Mouse (Mus musculus) mesoderm, embryonic 11.5 days (tissue): ENCODE data around the gene Cpne4.
A peak's percentile ranks its signal among the peaks of the same experiment; 100 is the strongest.

Experiments used
- DNase-seq: peaks from one replicate; pipeline ENCODE4 v3.0.0-alpha.2; 2012; ENCODE audit warnings: low read depth, low spot score

Gene Cpne4

DNA sequence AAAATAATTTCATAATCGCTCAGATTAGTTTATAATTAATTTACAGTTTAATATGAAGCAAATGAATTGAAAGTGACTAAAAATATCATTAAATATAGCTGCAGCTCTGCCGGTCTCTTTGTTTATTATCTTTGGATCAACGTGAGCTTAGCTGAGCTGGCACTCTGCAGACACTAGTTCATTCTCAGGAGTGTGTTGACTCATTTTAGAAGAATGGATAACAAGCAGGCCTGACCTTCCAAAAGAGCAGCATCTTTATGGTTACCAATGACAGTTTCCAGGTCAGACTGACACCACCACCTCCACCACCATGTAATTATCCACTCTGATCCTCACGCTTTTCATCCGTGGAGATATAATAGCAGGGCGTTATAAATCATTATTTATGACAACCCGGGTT lies 498.9 kb downstream of the Cpne4 start:
- DNase-seq, result no peak

DNA sequence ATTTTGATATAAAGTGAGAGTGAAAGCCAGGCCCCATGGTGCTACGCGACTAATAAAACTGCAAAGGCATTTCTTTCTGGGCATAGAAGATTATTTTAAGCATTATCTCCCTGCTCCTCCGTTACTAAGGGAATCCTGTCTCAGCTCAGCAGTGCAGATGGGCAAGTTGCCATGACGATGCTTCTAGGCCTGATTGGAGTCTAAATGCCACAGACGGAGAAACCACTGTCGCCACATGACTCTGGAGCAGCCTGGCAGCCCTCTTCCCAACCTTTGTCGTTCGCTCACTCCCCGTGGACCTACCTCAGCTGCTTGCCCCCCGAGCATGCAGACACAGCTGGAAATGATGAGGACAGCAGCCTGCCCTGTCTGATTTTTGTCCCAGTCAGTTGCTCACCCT lies 501.3 kb downstream of the Cpne4 start:
- DNase-seq, result peak; percentile 2

DNA sequence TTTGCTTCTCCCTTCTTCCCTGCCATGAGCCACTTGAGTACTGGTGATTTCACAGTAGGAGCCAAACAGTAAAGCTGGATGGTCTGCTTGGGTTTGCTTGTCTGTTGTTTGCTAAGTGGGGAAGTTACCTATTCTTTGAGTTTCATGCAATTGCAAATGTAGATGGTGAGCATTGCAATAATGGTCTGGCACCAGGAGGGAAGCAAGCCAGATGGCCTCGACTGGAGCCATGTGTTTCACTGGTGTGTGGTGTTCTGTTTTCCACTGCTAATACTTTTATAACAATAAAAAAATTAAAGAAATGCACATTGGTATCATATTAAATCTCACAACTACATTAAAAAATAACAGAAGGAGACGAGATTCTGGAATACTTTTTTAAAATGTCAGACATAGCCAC lies 502.6 kb downstream of the Cpne4 start:
- DNase-seq, result no peak

DNA sequence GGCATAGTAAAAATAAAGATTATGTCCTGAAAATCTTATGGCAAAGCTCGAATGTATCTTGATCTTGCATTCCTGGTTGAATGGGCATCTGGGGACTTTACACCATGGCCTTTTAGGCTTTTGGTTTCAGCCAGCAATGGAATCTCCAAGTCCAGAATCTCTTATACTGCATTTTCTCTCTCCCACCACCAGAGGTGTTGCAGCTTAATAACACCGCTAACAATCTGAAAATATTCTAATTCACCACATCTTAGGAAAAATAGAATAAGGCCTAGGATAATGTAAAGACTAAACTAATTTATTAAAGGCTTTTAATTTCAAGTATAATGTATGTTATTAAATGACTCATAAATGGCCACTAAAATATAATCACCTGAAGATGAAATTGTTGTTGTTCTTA lies 503.2 kb downstream of the Cpne4 start:
- no peak for DNase-seq

DNA sequence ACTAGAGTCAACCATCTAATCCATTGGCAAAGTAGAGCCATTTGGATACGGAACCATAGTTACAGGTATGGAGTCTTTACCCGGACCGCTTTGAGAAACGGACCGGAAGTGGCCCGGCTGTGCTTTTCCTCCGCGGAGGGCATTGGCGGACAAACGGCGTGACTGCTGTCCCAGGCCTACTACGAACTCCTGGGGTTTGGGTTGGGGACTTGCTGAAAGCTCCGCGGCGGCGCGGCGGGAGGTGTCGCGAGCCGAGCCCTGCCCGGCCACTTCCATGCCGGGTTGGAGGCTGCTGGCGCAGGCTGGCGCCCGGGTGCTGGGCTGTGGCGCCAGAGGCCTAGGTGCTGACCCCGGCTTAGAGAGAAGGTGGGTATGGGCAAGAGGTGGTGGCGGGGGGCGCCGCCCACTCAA lies 506.1 kb downstream of the Cpne4 start, which contains the start of gene Mrpl3:
Mrpl3 (plus strand) TSS at position 93 of the 411 bp plus-strand sequence.
- peak; percentile 91 for DNase-seq

DNA sequence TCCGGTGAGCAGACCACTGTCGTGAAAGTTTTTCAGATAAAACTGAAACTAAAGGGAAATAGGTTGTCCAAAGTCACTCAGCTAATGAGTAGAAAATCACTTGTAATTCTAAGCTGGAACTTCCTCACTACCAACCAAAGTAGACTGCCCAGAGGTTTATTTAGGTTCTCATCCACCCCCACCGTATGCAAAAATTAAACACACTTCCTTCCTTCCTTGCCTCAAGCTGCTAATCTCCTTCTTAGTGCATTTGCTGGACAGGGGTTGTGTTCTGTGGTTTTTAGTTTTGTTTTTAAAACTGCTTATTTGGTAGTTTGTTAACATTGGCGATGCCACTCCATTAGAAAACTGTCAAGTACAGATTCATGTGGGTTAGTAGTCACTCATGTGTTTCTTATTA lies 506.7 kb downstream of the Cpne4 start:
- no peak for DNase-seq

DNA sequence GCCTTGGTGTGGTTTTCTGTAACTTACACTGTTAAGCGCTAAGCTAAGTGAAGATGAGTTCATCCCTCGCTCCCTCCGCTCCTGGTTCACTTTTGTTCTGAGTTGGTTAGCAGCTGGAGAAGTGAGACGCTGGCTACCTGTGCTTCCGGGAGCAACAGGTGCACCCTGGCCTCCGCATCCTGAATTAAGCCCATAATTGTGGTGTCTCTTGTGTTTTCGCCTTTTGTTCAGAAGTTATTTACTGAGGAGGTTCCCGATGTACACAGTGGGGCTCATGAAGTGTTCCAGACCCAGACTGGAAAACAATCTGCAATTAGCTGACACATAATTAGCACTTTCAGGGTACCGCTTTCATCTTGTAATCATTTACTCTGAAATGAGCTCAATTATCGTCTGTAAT lies 522.0 kb downstream of the Cpne4 start:
- DNase-seq, result no peak

DNA sequence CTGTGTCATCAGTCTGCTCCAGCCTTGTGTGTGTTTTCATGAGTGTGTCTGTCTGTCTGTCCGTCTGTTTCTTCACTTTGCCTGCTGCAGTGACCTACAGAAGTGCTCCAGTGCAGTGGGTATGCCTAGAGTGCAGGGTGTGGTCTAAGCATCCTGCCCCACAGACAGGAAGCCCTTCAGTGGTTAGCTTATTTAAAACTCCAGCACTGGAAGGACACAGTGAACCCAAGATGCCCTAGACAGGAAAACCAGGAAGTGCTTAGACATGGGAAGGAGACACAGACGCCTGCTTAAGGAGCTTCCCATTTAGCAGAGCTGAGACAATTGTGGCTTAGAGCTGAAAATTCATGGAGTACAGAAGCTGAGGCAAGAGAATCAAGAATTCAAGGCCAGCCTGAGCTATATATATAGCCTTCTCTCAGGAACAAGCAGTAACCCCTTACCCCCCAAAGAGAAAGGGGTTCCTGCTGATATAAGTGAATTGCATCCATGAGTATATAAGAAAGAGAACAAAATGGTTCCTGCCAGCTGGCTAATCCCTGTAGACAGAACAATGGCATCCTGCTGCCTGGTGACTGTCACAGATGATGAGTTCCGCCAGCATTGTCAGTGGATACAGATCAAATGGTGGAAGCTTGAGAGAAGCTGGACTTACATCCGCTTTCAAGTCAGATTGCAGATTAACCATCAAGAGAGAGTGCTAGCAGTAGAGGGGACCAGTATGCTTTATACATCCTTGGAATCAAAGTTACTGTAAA lies 526.1 kb downstream of the Cpne4 start:
- DNase-seq, result no peak

DNA sequence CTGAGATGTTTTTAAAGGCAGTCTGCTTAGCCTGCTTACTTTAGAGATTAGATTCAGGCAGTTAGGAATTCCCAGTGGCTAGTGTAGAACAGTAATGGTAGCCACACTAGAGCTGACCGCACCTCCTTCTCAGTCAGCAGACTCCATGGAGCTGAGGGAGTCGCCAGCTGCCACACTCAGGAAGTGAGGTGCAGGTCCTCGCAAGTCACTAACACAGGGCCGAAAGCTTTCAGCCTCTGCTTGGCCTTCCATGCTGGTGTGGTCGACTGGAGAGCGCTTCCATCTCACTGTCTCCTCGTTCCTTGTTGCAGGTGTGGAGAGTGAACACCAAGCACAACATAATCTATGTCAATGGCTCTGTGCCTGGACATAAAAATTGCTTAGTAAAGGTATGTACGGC lies 527.8 kb downstream of the Cpne4 start:
- DNase-seq, result no peak

DNA sequence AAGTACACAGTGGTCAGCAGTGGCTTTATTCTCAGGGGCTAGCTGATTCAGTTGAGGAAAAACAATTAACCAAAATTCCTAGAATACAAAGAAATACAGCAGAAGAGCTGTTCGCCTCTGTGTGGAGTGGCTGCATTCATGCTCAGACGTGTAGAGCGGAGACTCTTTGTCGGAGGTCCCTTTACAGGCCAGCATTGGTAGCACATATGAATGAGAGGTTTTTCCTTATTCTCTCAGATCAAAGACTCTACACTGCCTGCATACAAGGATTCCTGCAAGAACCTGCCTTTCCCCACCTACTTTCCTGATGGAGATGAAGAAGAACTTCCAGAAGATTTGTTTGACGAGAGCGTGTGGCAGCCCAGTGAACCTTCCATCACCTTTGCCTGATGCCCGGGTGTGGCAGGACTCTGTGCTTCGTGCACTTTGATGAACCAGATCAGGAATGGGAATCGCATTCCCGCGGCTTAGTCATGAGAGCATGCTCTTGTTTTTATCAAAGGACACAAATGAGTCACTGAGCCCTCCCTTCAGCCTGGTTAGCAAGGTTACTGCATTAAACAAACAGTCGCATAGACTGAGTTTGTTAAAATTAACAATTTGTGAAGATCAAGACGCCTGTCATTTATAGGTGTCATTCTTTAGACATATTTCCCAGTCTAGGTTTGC lies 529.8 kb downstream of the Cpne4 start:
- DNase-seq, result no peak

DNA sequence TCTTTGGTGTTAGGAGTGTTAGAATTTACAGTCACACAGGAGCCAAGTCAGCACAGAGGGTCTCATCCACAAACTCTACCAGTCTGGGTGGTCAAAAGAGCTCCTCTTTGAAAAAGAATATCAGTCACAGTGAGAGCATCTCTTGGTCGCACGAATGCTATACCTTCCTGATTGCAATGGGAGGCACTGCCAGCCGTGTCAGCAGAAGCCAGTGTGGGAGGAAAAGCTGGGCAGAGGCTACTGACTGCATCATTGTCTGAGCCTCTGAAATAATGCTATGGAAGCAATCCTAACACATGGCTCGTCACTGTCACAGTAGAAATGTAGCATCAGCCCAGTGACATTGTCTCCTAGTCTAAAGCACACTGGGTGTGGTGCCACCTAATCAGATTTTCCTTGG lies 531.4 kb downstream of the Cpne4 start:
- DNase-seq, result no peak

DNA sequence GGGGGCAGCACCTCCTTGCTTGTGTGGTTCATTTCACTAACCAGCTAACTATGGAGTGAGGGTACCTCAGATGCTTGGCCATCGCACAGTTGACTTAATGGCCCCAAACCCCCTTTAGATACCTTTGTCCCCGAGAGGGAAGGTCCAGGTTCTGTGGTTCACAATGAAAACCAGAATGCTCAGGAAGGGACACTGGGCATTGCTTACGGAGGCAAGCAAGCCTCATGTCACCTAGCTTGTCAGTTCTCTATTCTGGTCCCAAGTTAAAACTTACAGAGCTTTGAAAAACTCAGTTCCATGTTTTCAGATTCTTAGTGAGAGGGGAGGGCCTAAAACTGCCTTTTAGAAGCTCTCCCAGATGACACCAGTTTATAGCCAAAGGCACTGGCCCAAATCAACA lies 533.2 kb downstream of the Cpne4 start:
- no peak for DNase-seq
